Mouse (Mus musculus): ENCODE data around the gene Ell3. TPM values are rescaled to one million over a fixed set of nuclear protein-coding genes. Genes with fewer than 3 reads are reported as not detected.

The Ell3 gene
- polyA plus RNA-seq (2021; fragmentation: Nextera tagmentation): 1.0 and 1.1 TPM in 2 replicates
- long read RNA-seq, experiment 1: 0 reads
- long read RNA-seq, experiment 2, partial matches to known transcripts: 0 of 1 reads
- long read RNA-seq, experiment 2, other reads (novel, unspliced or antisense): 1 of 1 reads

GRCm38 (mm10) chr2:121444178-121444577 is at the start of gene Ell3:
Ell3 (minus strand) TSS chr2:121444278.

GRCm38 (mm10) chr2:121473301-121474179 is 29.5 kb upstream of the Ell3 start, which contains the start of gene Mfap1b:
Mfap1b (minus strand) TSS chr2:121474067.

GRCm38 (mm10) chr2:121456692-121457642 is 12.9 kb upstream of the Ell3 start, which contains the start of gene Serinc4:
Serinc4 (minus strand) TSS chr2:121456781.

GRCm38 (mm10) chr2:121452990-121453389 is 8.9 kb upstream of the Ell3 start, which contains the start of gene Hypk:
Hypk (plus strand) TSS chr2:121453290.

GRCm38 (mm10) chr2:121448739-121449535 is 4.9 kb upstream of the Ell3 start, which contains the start of gene Serf2:
Serf2 (plus strand) TSS chr2:121449195.

GRCm38 (mm10) chr2:121413387-121414042 is 30.6 kb downstream of the Ell3 start, which contains the start of the genes Pdia3 and Catsper2:
Pdia3 (plus strand) TSS chr2:121413775.
Catsper2 (minus strand) TSS chr2:121413792.

Small RNA genes within 50 kb of the gene (microRNA-seq; reads per million reads assigned to microRNA genes)
- not detected for gene Gm22953

Other genes with a start within 250 kb of the Ell3 start
- gene Trp53bp1, start 172.9 kb downstream of the Ell3 start, polyA plus RNA-seq (2021; fragmentation: Nextera tagmentation): 20.1 and 21.6 TPM in 2 replicates
- 122 and 145 TPM in 2 replicates for gene Map1a, start 154.7 kb downstream of the Ell3 start, polyA plus RNA-seq (2021; fragmentation: Nextera tagmentation)
- 20.9 and 23.7 TPM in 2 replicates for gene Ppip5k1, start 88.9 kb downstream of the Ell3 start, polyA plus RNA-seq (2021; fragmentation: Nextera tagmentation)
- gene Ckmt1, start 86.6 kb downstream of the Ell3 start, polyA plus RNA-seq (2021; fragmentation: Nextera tagmentation): 323 and 342 TPM in 2 replicates
- gene Strc, start 57.1 kb downstream of the Ell3 start, polyA plus RNA-seq (2021; fragmentation: Nextera tagmentation): 0.06 and 0.10 TPM in 2 replicates
- gene Pdia3, start 30.5 kb downstream of the Ell3 start, polyA plus RNA-seq (2021; fragmentation: Nextera tagmentation): 70.8 and 80.6 TPM in 2 replicates
- 1.3 and 1.4 TPM in 2 replicates for gene Catsper2, start 30.5 kb downstream of the Ell3 start, polyA plus RNA-seq (2021; fragmentation: Nextera tagmentation)
- gene Serf2, start 4.9 kb upstream of the Ell3 start, polyA plus RNA-seq (2021; fragmentation: Nextera tagmentation): 653 and 686 TPM in 2 replicates
- gene Hypk, start 9.0 kb upstream of the Ell3 start, polyA plus RNA-seq (2021; fragmentation: Nextera tagmentation): 127 and 137 TPM in 2 replicates
- gene Serinc4, start 12.5 kb upstream of the Ell3 start, polyA plus RNA-seq (2021; fragmentation: Nextera tagmentation): 0.11 and 0.25 TPM in 2 replicates
- 47.6 and 50.2 TPM in 2 replicates for gene Mfap1b, start 29.8 kb upstream of the Ell3 start, polyA plus RNA-seq (2021; fragmentation: Nextera tagmentation)
- 11.9 and 14.6 TPM in 2 replicates for gene Mfap1a, start 62.4 kb upstream of the Ell3 start, polyA plus RNA-seq (2021; fragmentation: Nextera tagmentation)
- gene Wdr76, start 62.4 kb upstream of the Ell3 start, polyA plus RNA-seq (2021; fragmentation: Nextera tagmentation): 1.0 and 1.1 TPM in 2 replicates

All from layer of hippocampus, adult 6 months (tissue).